Mouse (Mus musculus) MEL (cell line): ENCODE measurements around the gene Hspe1. TPM values are rescaled to one million over a fixed set of nuclear protein-coding genes. Genes with fewer than 3 reads are reported as not detected.
A peak's percentile ranks its signal among the peaks of the same experiment; 100 is the strongest.

Experiments used
- DNase-seq: peaks from one replicate; pipeline ENCODE4 v3.0.0; 2011; ENCODE audit warnings: low read depth, low spot score
- H3K27ac ChIP-seq: 2 replicates; pipeline ENCODE4 v1.5.1; 2012; ENCODE audit warnings: low read depth, mild to moderate bottlenecking, control low read depth, low read length, moderate library complexity; ENCODE audit not compliant: control insufficient read depth
- H3K27me3 ChIP-seq, 2 experiments: fragments of 150-350 bp in 1 of 2; sonication (generic) in 1 of 2; 2 replicates each; pipeline ENCODE4 v1.6.1; 2012; ENCODE audit warnings: low read length in 2 of 2, mild to moderate bottlenecking in 2 of 2, improper control_type of control experiment in 1 of 2, moderate library complexity in 1 of 2; ENCODE audit not compliant: insufficient read depth in 2 of 2, control insufficient read depth in 1 of 2
- H3K36me3 ChIP-seq, 2 experiments: 2 replicates each; pipeline ENCODE4 v1.6.1; 2012 to 2014; ENCODE audit warnings: low read length in 2 of 2, improper control_type of control experiment in 1 of 2, inconsistent platforms in 1 of 2, mild to moderate bottlenecking in 1 of 2; ENCODE audit not compliant: insufficient read depth in 2 of 2, control insufficient read depth in 1 of 2
- H3K4me1 ChIP-seq, 2 experiments: fragments of 150-350 bp in 1 of 2; sonication (generic) in 1 of 2; 2 replicates each; pipeline ENCODE4 v1.6.1; 2012; ENCODE audit warnings: low read length in 2 of 2, improper control_type of control experiment in 1 of 2, mild to moderate bottlenecking in 1 of 2; ENCODE audit not compliant: insufficient read depth in 2 of 2, control insufficient read depth in 1 of 2
- H3K4me3 ChIP-seq, 2 experiments: fragments of 150-350 bp in 1 of 2; sonication (generic) in 1 of 2; 2 replicates each; pipeline ENCODE4 v1.5.1; 2012; ENCODE audit warnings: low read depth in 2 of 2, low read length in 2 of 2, mild to moderate bottlenecking in 2 of 2, moderate library complexity in 2 of 2, control low read depth in 1 of 2, improper control_type of control experiment in 1 of 2; ENCODE audit not compliant: control insufficient read depth in 1 of 2, insufficient read depth in 1 of 2
- H3K79me2 ChIP-seq: 2 replicates; pipeline ENCODE4 v1.6.1; 2012; ENCODE audit warnings: mild to moderate bottlenecking, low read length, moderate library complexity; ENCODE audit not compliant: control insufficient read depth, poor library complexity, insufficient read depth
- H3K9ac ChIP-seq: 2 replicates; pipeline ENCODE4 v1.6.1; 2012; ENCODE audit warnings: low read depth, mild to moderate bottlenecking, control low read depth, low read length, moderate library complexity; ENCODE audit not compliant: control insufficient read depth, poor library complexity, severe bottlenecking
- H3K9me3 ChIP-seq: fragments of 150-350 bp; sonication (generic); replicated peaks from 2 replicates; pipeline ENCODE4 v1.6.1; 2012; ENCODE audit warnings: mild to moderate bottlenecking, low read length, improper control_type of control experiment, moderate library complexity; ENCODE audit not compliant: insufficient read depth
- CHD1 ChIP-seq: IDR thresholded peaks from 2 replicates; pipeline ENCODE4 v1.6.1; 2012; ENCODE audit warnings: low read depth, mild to moderate bottlenecking, inconsistent platforms, low read length, improper control_type of control experiment
- CHD2 ChIP-seq: IDR thresholded peaks from 2 replicates; pipeline ENCODE4 v1.6.1; 2011; ENCODE audit warnings: low read length, improper control_type of control experiment
- CTCF ChIP-seq, 3 experiments: IDR thresholded peaks in 2 of 3; conservative IDR thresholded peaks in 1 of 3; 2 replicates each; pipeline ENCODE4 v1.5.1; 2011 to 2012; ENCODE audit warnings: low read length in 3 of 3, low read depth in 2 of 3, mild to moderate bottlenecking in 2 of 3, improper control_type of control experiment in 1 of 3, inconsistent platforms in 1 of 3, mixed read lengths in 1 of 3, moderate library complexity in 1 of 3; ENCODE audit not compliant: control insufficient read depth in 1 of 3, insufficient read depth in 1 of 3, poor library complexity in 1 of 3, severe bottlenecking in 1 of 3
- GABPA ChIP-seq: IDR thresholded peaks from 2 replicates; pipeline ENCODE4 v1.6.1; 2012; ENCODE audit warnings: low read depth, mild to moderate bottlenecking, inconsistent platforms, low read length, improper control_type of control experiment, moderate library complexity
- GATA1 ChIP-seq: IDR thresholded peaks from 2 replicates; pipeline ENCODE4 v1.6.1; 2011; ENCODE audit warnings: low read depth, low read length, improper control_type of control experiment
- JUND ChIP-seq: IDR thresholded peaks from 2 replicates; pipeline ENCODE4 v1.6.1; 2011; ENCODE audit warnings: low read depth, mild to moderate bottlenecking, improper control_type of control experiment, low read length
- MAFK ChIP-seq: IDR thresholded peaks from 2 replicates; pipeline ENCODE4 v1.6.1; 2011; ENCODE audit warnings: low read depth, mild to moderate bottlenecking, low read length, improper control_type of control experiment, borderline replicate concordance
- MAX ChIP-seq: IDR thresholded peaks from 2 replicates; pipeline ENCODE4 v1.6.1; 2011; ENCODE audit warnings: low read length, improper control_type of control experiment
- MXI1 ChIP-seq: IDR thresholded peaks from 2 replicates; pipeline ENCODE4 v1.6.1; 2011; ENCODE audit warnings: mild to moderate bottlenecking, low read depth, low read length, improper control_type of control experiment
- MYB ChIP-seq: IDR thresholded peaks from 2 replicates; pipeline ENCODE4 v1.6.1; 2011; ENCODE audit warnings: mild to moderate bottlenecking, low read depth, low read length, improper control_type of control experiment
- NELFE ChIP-seq: IDR thresholded peaks from 2 replicates; pipeline ENCODE4 v1.6.1; 2011; ENCODE audit warnings: low read depth, low read length, improper control_type of control experiment
- POLR2A ChIP-seq, 2 experiments: IDR thresholded peaks; 2 replicates each; pipeline ENCODE4 v1.6.1; 2011 to 2012; ENCODE audit warnings: low read length in 2 of 2, mild to moderate bottlenecking in 2 of 2, control low read depth in 1 of 2, improper control_type of control experiment in 1 of 2, low read depth in 1 of 2, moderate library complexity in 1 of 2; ENCODE audit not compliant: control insufficient read depth in 1 of 2, insufficient read depth in 1 of 2, poor library complexity in 1 of 2
- RAD21 ChIP-seq: IDR thresholded peaks from 2 replicates; pipeline ENCODE4 v1.6.1; 2011; ENCODE audit warnings: mild to moderate bottlenecking, low read depth, low read length, improper control_type of control experiment
- RCOR1 ChIP-seq: IDR thresholded peaks from 2 replicates; pipeline ENCODE4 v1.6.1; 2012; ENCODE audit warnings: low read depth, mild to moderate bottlenecking, inconsistent platforms, low read length, improper control_type of control experiment
- SIN3A ChIP-seq: IDR thresholded peaks from 2 replicates; pipeline ENCODE4 v1.6.1; 2012; ENCODE audit warnings: low read length, improper control_type of control experiment, inconsistent platforms
- SMC3 ChIP-seq: IDR thresholded peaks from 2 replicates; pipeline ENCODE4 v1.6.1; 2011; ENCODE audit warnings: low read depth, low read length, improper control_type of control experiment
- TAL1 ChIP-seq: IDR thresholded peaks from 2 replicates; pipeline ENCODE4 v1.6.1; 2012; ENCODE audit warnings: mild to moderate bottlenecking, inconsistent platforms, low read length, moderate library complexity, mixed read lengths
- TBP ChIP-seq: IDR thresholded peaks from 2 replicates; pipeline ENCODE4 v1.8.0; 2011; ENCODE audit warnings: low read depth, low read length, improper control_type of control experiment
- TCF12 ChIP-seq: IDR thresholded peaks from 2 replicates; pipeline ENCODE4 v1.6.1; 2014; ENCODE audit warnings: low read depth, mild to moderate bottlenecking, inconsistent platforms, low read length, improper control_type of control experiment, moderate library complexity
- UBTF ChIP-seq: IDR thresholded peaks from 2 replicates; pipeline ENCODE4 v1.6.1; 2012; ENCODE audit warnings: low read depth, mild to moderate bottlenecking, inconsistent platforms, low read length, improper control_type of control experiment, moderate library complexity, borderline replicate concordance; ENCODE audit not compliant: insufficient read depth
- USF1 ChIP-seq: IDR thresholded peaks from 2 replicates; pipeline ENCODE4 v1.6.1; 2014; ENCODE audit warnings: low read depth, mild to moderate bottlenecking, inconsistent platforms, low read length, improper control_type of control experiment, moderate library complexity
- USF2 ChIP-seq, 2 experiments: IDR thresholded peaks; 2 replicates each; pipeline ENCODE4 v1.6.1; 2011 to 2012; ENCODE audit warnings: improper control_type of control experiment in 2 of 2, low read length in 2 of 2, borderline replicate concordance in 1 of 2, inconsistent platforms in 1 of 2, low read depth in 1 of 2, mild to moderate bottlenecking in 1 of 2; ENCODE audit not compliant: insufficient read depth in 1 of 2
- ZNF384 ChIP-seq: IDR thresholded peaks from 2 replicates; pipeline ENCODE4 v1.6.1; 2012; ENCODE audit warnings: low read depth, mild to moderate bottlenecking, inconsistent platforms, low read length, improper control_type of control experiment
- polyA plus RNA-seq, 2 experiments: library from polyadenylated mRNA; stranded (reverse) in 1 of 2; unstranded in 1 of 2; fragments of >175 nt in 1 of 2; fragments of >200 nt in 1 of 2; gene quantifications; 2 replicates each; pipeline versions ENCODE4 v1.2.1 to v1.2.4; 2012; ENCODE audit warnings: low replicate concordance in 2 of 2, low read depth in 1 of 2; ENCODE audit not compliant: insufficient read length in 2 of 2, insufficient read depth in 1 of 2, missing spikeins in 1 of 2
- total RNA-seq: library from RNA; depleted of rRNA; stranded (reverse); fragments of 300-350 nt; gene quantifications from 2 replicates; pipeline ENCODE4 v1.2.3, GENCODE M21; 2012

The Hspe1 gene
- total and polyA plus RNA-seq, 3 experiments = 752 to 942 TPM; not detected in 1

DNA sequence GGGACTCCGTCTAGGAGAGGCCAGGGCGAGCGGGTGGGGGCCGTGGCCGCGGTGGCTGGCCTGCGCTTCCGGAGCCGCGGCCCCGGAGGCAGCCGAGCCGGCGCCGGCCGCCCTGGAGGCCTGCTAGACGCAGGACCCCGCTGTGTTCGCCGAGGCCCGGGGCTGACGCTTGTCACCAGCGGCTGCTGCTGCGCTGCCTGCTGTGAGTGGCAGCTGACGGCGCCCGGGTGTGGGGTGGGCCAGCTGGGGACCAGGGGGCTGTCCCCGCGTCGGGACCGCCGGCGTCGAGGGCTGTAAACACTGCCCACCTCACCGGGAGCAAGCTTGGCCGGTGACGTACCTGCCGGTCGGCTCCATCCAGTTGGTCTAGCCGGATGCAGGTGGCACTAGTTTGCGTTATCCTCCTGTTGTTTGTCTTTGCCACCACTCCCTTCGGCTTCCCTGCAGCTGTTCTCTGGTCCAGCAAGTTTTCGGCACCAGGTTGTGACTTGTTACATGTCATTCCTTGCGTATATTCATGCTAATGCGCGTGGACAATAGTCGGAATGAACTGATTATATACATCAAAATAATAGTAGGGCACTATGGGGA is 43.6 kb downstream of the Hspe1 start:
- peak overlapping the region; percentile 98 for H3K9ac ChIP-seq
- peaks cover 0 to 16% of the 10 kb centered on the region in 2 experiments; a peak in 3 of 4 replicates for H3K4me1 ChIP-seq
- H3K36me3 ChIP-seq = peaks cover 6 to 27% of the 10 kb centered on the region in 2 experiments
- peak overlapping the region; percentile 64 to 99 for H3K4me3 ChIP-seq
- DNase-seq = peak; percentile 64
- H3K27me3 ChIP-seq = no peaks in the 10 kb centered on the region
- TF ChIP-seq USF1 (no peak), CHD1 (0 out of 2 replicates have a peak, but pooled peaks have one; percentile 36), MXI1 (peak; percentile 41; the same call in 1 of the 2 replicates), CTCF (IDR thresholded peaks at IDR 0.05 in 2 of 3, conservative IDR thresholded peaks at IDR 0.05 in 1 of 3; ENCODE audit: control insufficient read depth in 1 of 3, insufficient read depth in 1 of 3, low read depth in 2 of 3, low read length in 3 of 3, poor library complexity in 1 of 3, severe bottlenecking in 1 of 3) (no peak), UBTF (peak; percentile 52; the same call in 1 of the 2 replicates), SIN3A (0 out of 2 replicates have a peak, but pooled peaks have one; percentile 14)
- peaks cover 38% of the 10 kb centered on the region for H3K79me2 ChIP-seq
- peak overlapping the region; percentile 87 for H3K27ac ChIP-seq
- no peaks in the 10 kb centered on the region for H3K9me3 ChIP-seq

GRCm38 (mm10) chr1:55132308-55132707 is 44.4 kb downstream of the Hspe1 start:
- H3K36me3 ChIP-seq = peaks cover 12 to 27% of the 10 kb centered on the region in 2 experiments

GRCm38 (mm10) chr1:55133173-55133572 is 45.2 kb downstream of the Hspe1 start:
- H3K9me3 ChIP-seq = no peaks in the 10 kb centered on the region
- H3K27ac ChIP-seq = no peak overlapping the region
- DNase-seq = no peak
- 0 out of 2 replicates have a peak overlapping the region, but pooled peaks have one; percentile 34 for H3K9ac ChIP-seq
- peaks cover 0 to 16% of the 10 kb centered on the region in 2 experiments; a peak in 3 of 4 replicates for H3K4me1 ChIP-seq
- peaks cover 15 to 27% of the 10 kb centered on the region in 2 experiments for H3K36me3 ChIP-seq
- no peak overlapping the region for H3K4me3 ChIP-seq
- H3K79me2 ChIP-seq = peaks cover 41% of the 10 kb centered on the region
- TF ChIP-seq SMC3 = no peak
- no peak for TF ChIP-seq UBTF
- TF ChIP-seq TBP = no peak
- TF ChIP-seq MAFK = no peak
- TF ChIP-seq GATA1 = no peak
- no peak for TF ChIP-seq ZNF384
- TF ChIP-seq CHD2 = no peak
- no peak for TF ChIP-seq MYB
- no peak for TF ChIP-seq RCOR1
- no peak for TF ChIP-seq TAL1
- TF ChIP-seq JUND = no peak
- TF ChIP-seq CHD1 = no peak
- no peak for TF ChIP-seq TCF12
- TF ChIP-seq POLR2A (IDR thresholded peaks at IDR 0.05; ENCODE audit: control insufficient read depth in 1 of 2, insufficient read depth in 1 of 2, low read depth in 1 of 2, low read length in 2 of 2, poor library complexity in 1 of 2) = no peak
- TF ChIP-seq NELFE = no peak
- no peaks in the 10 kb centered on the region for H3K27me3 ChIP-seq

More at GRCm38 (mm10) chr1:55132308-55132707, 44.4 kb downstream of the Hspe1 start:
- TF ChIP-seq MAX (no peak), USF2 (IDR thresholded peaks at IDR 0.05; ENCODE audit: borderline replicate concordance in 1 of 2, insufficient read depth in 1 of 2, low read depth in 1 of 2, low read length in 2 of 2) (no peak), RAD21 (no peak), CHD1 (no peak), GABPA (no peak)
- peaks cover 38% of the 10 kb centered on the region for H3K79me2 ChIP-seq
- H3K4me1 ChIP-seq = peaks cover 0 to 16% of the 10 kb centered on the region in 2 experiments; a peak in 3 of 4 replicates
- H3K9me3 ChIP-seq = no peaks in the 10 kb centered on the region
- peak overlapping the region; percentile 98 for H3K9ac ChIP-seq
- H3K4me3 ChIP-seq = peak overlapping the region; percentile 46 to 99
- no peaks in the 10 kb centered on the region for H3K27me3 ChIP-seq
- no peak overlapping the region for H3K27ac ChIP-seq
- DNase-seq = peak; percentile 20
